Mouse (Mus musculus) C2C12 (cell line): ENCODE measurements around the gene Mob3b.

Source experiments
- CEBPB ChIP-seq: IDR thresholded peaks from one replicate; pipeline ENCODE4 v1.6.1; 2011; ENCODE audit warnings: low read depth, mild to moderate bottlenecking, control low read depth, moderate library complexity
- CTCF ChIP-seq: IDR thresholded peaks from one replicate; pipeline ENCODE4 v1.5.1; 2011; ENCODE audit not compliant: control insufficient read depth, insufficient read depth, insufficient read length
- MAX ChIP-seq: IDR thresholded peaks from one replicate; pipeline ENCODE4 v1.6.1; 2011; ENCODE audit warnings: mild to moderate bottlenecking, control low read depth

DNA sequence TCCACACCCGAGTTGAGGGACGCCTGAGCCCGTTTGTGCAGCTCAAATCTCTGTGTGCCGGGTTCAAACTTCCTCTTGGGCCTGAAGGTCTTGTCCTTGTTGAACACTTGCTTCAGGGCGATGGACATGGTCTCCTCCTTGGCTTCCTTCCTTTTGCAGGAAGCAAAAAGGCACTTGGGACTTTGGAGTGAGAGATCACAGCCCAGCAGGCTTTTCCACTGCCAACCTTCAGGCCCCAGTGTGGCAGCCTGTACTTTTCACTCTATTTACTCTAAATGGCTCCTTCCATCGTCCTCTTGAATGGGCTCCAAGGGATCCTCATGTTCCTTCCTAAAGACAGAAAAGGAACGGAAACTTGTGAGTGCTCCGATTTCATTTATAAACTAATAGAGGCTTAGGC, 73.2 kb downstream of the Mob3b start:
- no peak for TF ChIP-seq CEBPB
- no peak for TF ChIP-seq CTCF
- TF ChIP-seq MAX = no peak
